18 mouse cellular contexts compared by ENCODE assay signal in genomic region chr17:12179339-12179738, GRCm38 (mm10).
DNase-seq lines count a peak whose midpoint lies in the region; ATAC-seq and TF ChIP-seq lines count a peak whose summit lies in the region.
"Had no signal": no experiment of that assay in that cellular context is flagged by ENCODE, and none has a peak within 500 bp of the region (broad histone marks: within the 10 kb centered on the region; RNA-seq: fewer than 3 reads in every experiment).

No protein-coding gene starts in this region.

- H3K4me1 ChIP-seq in forebrain, embryonic 15.5 days: peaks cover 26% of the 10 kb centered on the region
- H3K4me1 ChIP-seq in forebrain, embryonic 14.5 days (ENCODE audit: control insufficient read depth, insufficient read depth, low read length): no peaks in the 10 kb centered on the region; the same call in 1 of the 2 replicates
- no peaks in the 10 kb centered on the region for H3K4me1 ChIP-seq in kidney, adult 2 months (ENCODE audit: control insufficient read depth, insufficient read depth, low read length)
- H3K4me1 ChIP-seq in liver, embryonic 13.5 days (replicated peaks): peaks cover 67% of the 10 kb centered on the region
- H3K4me1 ChIP-seq: intestine, embryonic 15.5 days had no signal

- H3K4me2 ChIP-seq in forebrain, embryonic 15.5 days (replicated peaks): no peak overlapping the region
- no peak overlapping the region for H3K4me2 ChIP-seq in forebrain, embryonic 14.5 days (ENCODE audit: low read length)
- H3K4me2 ChIP-seq in liver, embryonic 13.5 days: no peak overlapping the region
- H3K4me2 ChIP-seq: hindbrain, embryonic 15.5 days; intestine, embryonic 15.5 days; midbrain, embryonic 13.5 days; neural tube, embryonic 12.5 days had no signal

- peak overlapping the region; percentile 60; the same call in 1 of the 2 replicates for H3K27ac ChIP-seq in forebrain, embryonic 15.5 days (replicated peaks)
- no peak overlapping the region for H3K27ac ChIP-seq in forebrain, embryonic 14.5 days (ENCODE audit: low read depth, low read length)
- no peak overlapping the region for H3K27ac ChIP-seq in kidney, adult 2 months (ENCODE audit: insufficient read depth, low read depth, low read length)
- H3K27ac ChIP-seq in liver, embryonic 13.5 days: peak overlapping the region; percentile 65
- H3K27ac ChIP-seq: intestine, embryonic 15.5 days; midbrain, embryonic 13.5 days; neural tube, embryonic 12.5 days had no signal

- H3K36me3 ChIP-seq in forebrain, embryonic 15.5 days: no peaks in the 10 kb centered on the region
- no peaks in the 10 kb centered on the region for H3K36me3 ChIP-seq in forebrain, embryonic 14.5 days (ENCODE audit: control insufficient read depth, insufficient read depth, low read length)
- no peaks in the 10 kb centered on the region for H3K36me3 ChIP-seq in kidney, adult 2 months (ENCODE audit: control insufficient read depth, insufficient read depth, low read length)
- H3K36me3 ChIP-seq in liver, embryonic 13.5 days: peaks cover 53% of the 10 kb centered on the region
- H3K36me3 ChIP-seq: intestine, embryonic 15.5 days had no signal

- no peak overlapping the region for H3K4me3 ChIP-seq in forebrain, embryonic 15.5 days
- H3K4me3 ChIP-seq in forebrain, embryonic 14.5 days (ENCODE audit: low read depth, low read length): no peak overlapping the region
- no peak overlapping the region for H3K4me3 ChIP-seq in kidney, adult 2 months (ENCODE audit: insufficient read depth, low read depth, low read length)
- H3K4me3 ChIP-seq in liver, embryonic 13.5 days (replicated peaks): no peak overlapping the region
- H3K4me3 ChIP-seq: hindbrain, embryonic 15.5 days; intestine, embryonic 15.5 days; midbrain, embryonic 13.5 days; neural tube, embryonic 12.5 days had no signal

- WGBS in forebrain, embryonic 15.5 days: 89% methylated on average over 7 of the region's 7 CpGs
- WGBS in forebrain, embryonic 14.5 days: 87% methylated on average over 7 of the region's 7 CpGs
- 71% methylated on average over 7 of the region's 7 CpGs for WGBS in kidney, adult 2 months
- WGBS in liver, embryonic 13.5 days (ENCODE audit: insufficient replicate concordance): 82% methylated on average over 7 of the region's 7 CpGs

- ATAC-seq in forebrain, embryonic 15.5 days (replicated peaks): no peak
- no peak for ATAC-seq in forebrain, embryonic 14.5 days
- no peak for ATAC-seq in liver, embryonic 13.5 days (ENCODE audit: low read depth)
- ATAC-seq: CD4-positive, CD25-positive, alpha-beta regulatory T cell, adult 4 months; intestine, embryonic 15.5 days; midbrain, embryonic 13.5 days had no signal

- TF ChIP-seq POLR2A in kidney, adult 2 months (IDR thresholded peaks at IDR 0.05; ENCODE audit: low read depth, low read length): no peak

- H3K27me3 ChIP-seq in forebrain, embryonic 15.5 days: no peaks in the 10 kb centered on the region
- no peaks in the 10 kb centered on the region for H3K27me3 ChIP-seq in forebrain, embryonic 14.5 days (replicated peaks; ENCODE audit: control insufficient read depth, insufficient read depth, low read length)
- no peaks in the 10 kb centered on the region for H3K27me3 ChIP-seq in kidney, adult 2 months (replicated peaks; ENCODE audit: control insufficient read depth, insufficient read depth, low read length)
- H3K27me3 ChIP-seq in liver, embryonic 13.5 days: no peaks in the 10 kb centered on the region
- H3K27me3 ChIP-seq: hindbrain, embryonic 15.5 days; midbrain, embryonic 13.5 days; neural tube, embryonic 12.5 days had no signal

- no peak for DNase-seq in forebrain, embryonic 14.5 days (ENCODE audit: low spot score)
- DNase-seq in kidney, adult 2 months: peak; percentile 46
- DNase-seq in kidney, postnatal 14 days: no peak
- DNase-seq in liver, embryonic 13.5 days: no peak
- DNase-seq in liver: no peak
- peak; percentile 68 for DNase-seq in lung, postnatal 10 days
- no peak for DNase-seq in frontal cortex, postnatal 25 days (ENCODE audit: low spot score in 2 of 2)
- DNase-seq: adrenal gland, postnatal 36 days; cerebellum, adult 11-12 months; cerebellum, postnatal 25 days; embryo, embryonic 11 days; thymus, postnatal 14 days had no signal

- no peak for TF ChIP-seq CTCF in kidney, adult 2 months (conservative IDR thresholded peaks at IDR 0.05; ENCODE audit: insufficient read depth, insufficient read length, low read depth, low read length)

- 0 out of 2 replicates have a peak, but pooled peaks cover 2% of the 10 kb centered on the region for H3K9me3 ChIP-seq in forebrain, embryonic 15.5 days
- no peaks in the 10 kb centered on the region for H3K9me3 ChIP-seq in forebrain, embryonic 14.5 days (replicated peaks; ENCODE audit: control insufficient read depth, low read length)
- no peaks in the 10 kb centered on the region for H3K9me3 ChIP-seq in liver, embryonic 13.5 days (replicated peaks)
- H3K9me3 ChIP-seq: intestine, embryonic 15.5 days had no signal

- no peak overlapping the region for H3K9ac ChIP-seq in forebrain, embryonic 15.5 days (replicated peaks)
- H3K9ac ChIP-seq in forebrain, embryonic 14.5 days (ENCODE audit: low read length): no peak overlapping the region
- 0 out of 2 replicates have a peak overlapping the region, but pooled peaks have one; percentile 15 for H3K9ac ChIP-seq in liver, embryonic 13.5 days
- H3K9ac ChIP-seq: hindbrain, embryonic 15.5 days; intestine, embryonic 15.5 days; midbrain, embryonic 13.5 days; neural tube, embryonic 12.5 days had no signal

Comparison
In these comparisons a context has a peak if more than half of its experiments do, and no peak if none do; other contexts are left out.
1. H3K27ac ChIP-seq: peak in forebrain, embryonic 15.5 days (single experiment) and liver, embryonic 13.5 days (single experiment); none in forebrain, embryonic 14.5 days (single experiment) and kidney, adult 2 months (single experiment).
2. DNase-seq: peak in kidney, adult 2 months (single experiment) and lung, postnatal 10 days (single experiment); none in forebrain, embryonic 14.5 days (single experiment), kidney, postnatal 14 days (single experiment), liver, embryonic 13.5 days (single experiment), liver (single experiment) and frontal cortex, postnatal 25 days (0 of 2).